Mouse (Mus musculus): Measurements from ENCODE around the gene Qrich1. TPM values are rescaled to one million over a fixed set of nuclear protein-coding genes. Genes with fewer than 3 reads are reported as not detected.

The Qrich1 gene
- polyA plus RNA-seq, 1 experiment from 2014 or later, result 160 TPM

DNA sequence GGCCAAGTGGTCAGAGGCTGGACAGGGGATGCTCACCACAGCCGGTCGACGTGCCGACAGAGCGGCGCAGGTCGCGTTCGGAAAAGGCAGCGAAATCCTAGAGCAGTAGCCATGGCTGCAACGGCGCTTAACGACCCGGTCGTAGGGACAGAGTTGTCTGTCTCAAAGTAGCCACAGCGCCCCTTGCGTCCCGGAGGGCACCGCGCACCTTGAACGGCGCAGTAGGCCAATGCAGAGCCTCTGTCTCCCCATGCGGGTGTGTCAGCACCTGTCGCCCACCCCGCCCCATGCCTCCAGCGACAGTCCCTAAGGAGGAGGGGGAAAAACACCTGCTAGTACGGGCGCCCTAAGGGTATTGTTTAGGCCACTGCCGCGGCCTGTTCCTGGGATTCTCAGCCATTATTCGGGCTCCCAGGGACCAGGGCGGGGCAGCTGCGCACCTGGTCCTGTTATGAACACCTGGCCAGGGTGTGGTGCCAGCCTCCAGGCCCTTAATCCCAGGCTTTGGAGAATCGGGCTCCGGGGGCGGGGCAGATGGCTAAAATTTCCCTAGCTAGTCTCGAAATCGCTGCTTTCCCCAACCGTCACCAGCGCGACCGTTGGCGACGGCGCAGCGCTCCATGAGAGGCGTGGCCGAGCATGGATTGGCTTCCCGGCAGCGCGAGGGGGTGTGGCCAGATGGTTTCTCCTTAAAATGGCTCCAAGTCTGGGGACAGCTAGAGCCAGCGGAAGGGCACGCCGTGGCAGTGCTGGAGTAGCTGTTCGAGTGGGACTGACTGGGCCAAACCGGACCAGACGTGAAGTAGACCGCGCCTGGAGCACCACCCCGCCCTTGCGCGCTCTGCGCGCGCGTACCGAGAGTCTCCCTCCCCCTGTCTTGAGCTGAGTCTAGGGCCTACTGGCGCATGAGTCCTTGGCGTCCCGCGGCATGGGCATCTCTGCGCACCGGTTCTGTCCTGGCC is 50.5 kb downstream of the Qrich1 start, which contains the start of gene Ndufaf3:
Gene Ndufaf3, minus strand, starts transcription at position 620 of the 962 bp plus-strand sequence.
- Histone ChIP-seq H3K4me3 (ENCODE audit: low read depth, low read length) (peak within 1 kb of the TSS; percentile 69), H3K9ac (ENCODE audit: low read length) (peak within 1 kb of the TSS; percentile 76), H3K27me3 (ENCODE audit: control insufficient read depth, insufficient read depth, low read length) (no peaks in the 10 kb centered on the region), H3K9me3 (ENCODE audit: control insufficient read depth, low read length) (no peaks in the 10 kb centered on the region), H3K4me1 (ENCODE audit: control insufficient read depth, insufficient read depth, low read length) (peaks cover 32% of the 10 kb centered on the region), H3K27ac (ENCODE audit: low read depth, low read length) (peak within 1 kb of the TSS; percentile 85), H3K36me3 (ENCODE audit: control insufficient read depth, insufficient read depth, low read length) (peaks cover 17% of the 10 kb centered on the region), H3K4me2 (peak within 1 kb of the TSS; percentile 94)
- ATAC-seq (ENCODE audit: low FRiP score) (peak; percentile 82), DNase-seq (ENCODE audit: low spot score, missing footprints) (peak; percentile 100)
- WGBS, result under 1% methylated on average over 71 of the region's 73 CpGs

DNA sequence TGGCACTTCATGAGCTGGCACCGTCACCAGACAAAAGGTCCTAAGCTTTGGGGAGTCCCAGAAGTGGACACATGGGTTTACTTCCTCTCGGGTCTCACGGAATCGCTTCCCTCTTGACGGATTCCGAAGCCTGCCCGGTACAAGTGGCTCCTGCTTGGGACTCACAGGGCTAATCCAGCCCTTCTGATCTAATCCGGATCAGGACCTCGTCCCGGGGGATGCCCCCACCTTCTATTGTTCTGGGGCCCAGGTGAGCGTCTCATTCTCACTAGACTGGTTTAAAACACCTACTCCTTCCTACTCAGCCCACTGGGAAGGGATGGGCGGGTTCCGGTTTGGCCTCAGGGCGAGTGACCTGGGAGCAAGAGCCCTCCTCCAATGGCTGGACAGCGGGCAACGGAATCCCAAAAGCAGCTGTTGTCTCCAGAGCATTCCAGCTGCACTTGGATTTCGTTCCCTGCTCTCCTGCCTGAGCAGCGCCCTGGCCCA is 51.4 kb downstream of the Qrich1 start:
- peaks cover 23% of the 10 kb centered on the region for H3K36me3 ChIP-seq (ENCODE audit: control insufficient read depth, insufficient read depth, low read length)
- DNase-seq (ENCODE audit: low spot score, missing footprints) (no peak), ATAC-seq (ENCODE audit: low FRiP score) (no peak)
- H3K4me3 ChIP-seq (ENCODE audit: low read depth, low read length), result peak overlapping the region; percentile 69
- H3K4me1 ChIP-seq (ENCODE audit: control insufficient read depth, insufficient read depth, low read length), result peaks cover 32% of the 10 kb centered on the region
- H3K27me3 ChIP-seq (ENCODE audit: control insufficient read depth, insufficient read depth, low read length), result no peaks in the 10 kb centered on the region
- H3K9ac ChIP-seq (ENCODE audit: low read length), result peak overlapping the region; percentile 76
- H3K27ac ChIP-seq (ENCODE audit: low read depth, low read length), result no peak overlapping the region
- peak overlapping the region; percentile 94 for H3K4me2 ChIP-seq
- 8% methylated on average over 18 of the region's 18 CpGs for WGBS
- no peaks in the 10 kb centered on the region for H3K9me3 ChIP-seq (ENCODE audit: control insufficient read depth, low read length)

DNA sequence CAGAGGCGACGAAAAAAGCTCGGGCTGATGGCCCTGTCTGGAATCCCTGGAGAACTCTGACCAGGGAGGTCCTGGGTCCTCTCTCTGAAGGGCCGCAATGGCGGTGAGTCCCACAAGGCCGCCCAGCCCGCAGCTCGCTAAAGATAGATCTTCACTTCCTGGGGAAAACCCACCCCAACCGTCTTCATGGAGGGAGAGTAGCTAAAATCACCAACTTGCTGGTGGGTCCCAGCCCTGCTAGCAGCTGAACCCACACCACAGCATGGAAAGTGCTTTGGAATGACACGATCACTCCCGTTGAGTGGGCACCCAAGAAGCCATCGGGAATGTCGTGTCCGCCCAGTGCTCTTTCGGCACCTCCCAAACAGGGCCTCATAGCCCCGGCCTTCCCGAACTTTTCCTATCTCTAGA is 51.9 kb downstream of the Qrich1 start:
- H3K27me3 ChIP-seq (ENCODE audit: control insufficient read depth, insufficient read depth, low read length), result no peaks in the 10 kb centered on the region
- H3K4me1 ChIP-seq (ENCODE audit: control insufficient read depth, insufficient read depth, low read length), result peaks cover 32% of the 10 kb centered on the region
- ATAC-seq (ENCODE audit: low FRiP score) (no peak), DNase-seq (ENCODE audit: low spot score, missing footprints) (no peak)
- no peaks in the 10 kb centered on the region for H3K9me3 ChIP-seq (ENCODE audit: control insufficient read depth, low read length)
- H3K27ac ChIP-seq (ENCODE audit: low read depth, low read length), result no peak overlapping the region
- H3K4me3 ChIP-seq (ENCODE audit: low read depth, low read length), result no peak overlapping the region
- H3K36me3 ChIP-seq (ENCODE audit: control insufficient read depth, insufficient read depth, low read length), result peaks cover 27% of the 10 kb centered on the region
- peak overlapping the region; percentile 94 for H3K4me2 ChIP-seq
- WGBS, result 79% methylated on average over 17 of the region's 17 CpGs
- no peak overlapping the region for H3K9ac ChIP-seq (ENCODE audit: low read length)

DNA sequence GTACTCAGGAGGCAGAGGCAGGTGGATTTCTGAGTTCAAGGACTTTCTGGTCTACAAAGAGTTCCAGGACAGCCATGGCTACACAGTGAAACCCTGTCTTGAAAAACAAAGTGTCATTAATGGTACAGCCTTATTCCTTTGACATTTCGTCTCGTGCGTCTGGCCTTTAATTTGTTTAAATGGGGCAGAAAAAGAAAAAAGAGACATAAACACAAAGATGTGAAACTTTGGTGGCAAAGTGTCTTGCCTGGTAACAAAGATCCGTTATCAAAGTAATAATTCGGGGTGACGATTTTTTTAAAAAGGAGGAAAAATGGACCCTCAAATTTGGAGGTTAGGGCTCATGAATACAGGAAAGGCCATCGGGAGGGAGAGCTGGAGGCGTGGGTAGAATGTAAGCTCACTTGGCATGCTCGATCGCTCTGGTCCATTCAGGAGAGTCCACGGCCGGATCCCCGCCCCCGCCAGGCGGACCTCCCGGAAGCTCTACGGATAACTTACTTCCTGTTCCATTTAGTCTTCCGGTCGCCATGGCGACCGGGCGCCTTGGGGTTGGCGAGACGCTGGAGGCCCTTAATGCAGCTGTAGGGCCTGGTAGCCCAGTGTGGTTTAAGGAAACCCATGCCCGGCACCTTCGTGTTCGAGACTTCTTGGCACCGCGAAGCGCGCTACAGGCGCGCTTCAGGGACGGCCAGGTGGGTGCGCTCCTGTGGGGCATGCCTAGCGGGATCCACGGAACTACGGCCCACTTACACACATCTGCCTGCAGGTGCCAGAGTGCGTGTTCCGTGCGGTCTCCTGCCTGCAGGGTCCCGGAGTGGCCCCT is 53.0 kb downstream of the Qrich1 start, which contains the start of gene Dalrd3:
Gene Dalrd3, plus strand, starts transcription at position 506 of the 826 bp plus-strand sequence.
- Histone ChIP-seq H3K9me3 (ENCODE audit: control insufficient read depth, low read length) (no peaks in the 10 kb centered on the region), H3K4me1 (ENCODE audit: control insufficient read depth, insufficient read depth, low read length) (peaks cover 43% of the 10 kb centered on the region), H3K36me3 (ENCODE audit: control insufficient read depth, insufficient read depth, low read length) (peaks cover 24% of the 10 kb centered on the region), H3K27ac (ENCODE audit: low read depth, low read length) (0 out of 2 replicates have a peak within 1 kb of the TSS, but pooled peaks have one; percentile 40), H3K4me3 (ENCODE audit: low read depth, low read length) (peak within 1 kb of the TSS; percentile 60), H3K4me2 (peak within 1 kb of the TSS; percentile 97), H3K9ac (ENCODE audit: low read length) (peak within 1 kb of the TSS; percentile 66), H3K27me3 (ENCODE audit: control insufficient read depth, insufficient read depth, low read length) (no peaks in the 10 kb centered on the region)
- WGBS, result 8% methylated on average over 42 of the region's 42 CpGs
- ATAC-seq (ENCODE audit: low FRiP score), result peak; percentile 76
- peak; percentile 98 for DNase-seq (ENCODE audit: low spot score, missing footprints)

DNA sequence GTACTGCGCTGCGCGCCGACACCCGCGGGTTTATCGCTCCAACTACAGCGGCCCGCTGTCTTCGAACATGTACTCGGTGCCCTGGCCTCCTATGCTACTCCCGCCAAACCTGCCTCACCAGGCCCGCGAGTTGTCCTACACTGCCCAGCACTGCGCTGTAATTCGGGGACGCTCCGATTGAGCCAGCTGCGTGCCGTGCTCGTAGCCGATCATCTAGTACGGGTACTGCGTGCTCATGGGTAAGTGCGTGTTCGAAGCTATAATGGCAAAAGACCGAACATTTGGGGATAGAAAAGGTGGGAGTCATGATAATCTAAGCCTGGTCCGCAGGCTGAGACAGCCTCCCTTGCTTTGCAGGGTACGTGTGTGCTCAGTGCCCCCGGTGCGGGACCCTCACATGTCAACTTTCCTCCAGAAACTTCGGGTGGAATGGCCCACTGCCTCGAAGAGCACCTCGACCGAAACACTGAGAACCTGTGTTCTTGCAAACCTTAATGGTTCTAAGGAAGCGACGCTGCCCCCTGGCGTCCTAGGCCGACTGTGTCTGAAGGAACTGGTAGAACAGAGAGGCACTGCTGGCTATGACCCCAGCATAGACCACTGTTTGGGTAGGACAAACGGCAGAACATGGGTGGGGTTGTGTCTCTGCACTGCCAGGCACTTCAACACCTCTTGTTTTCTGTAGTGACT is 53.7 kb downstream of the Qrich1 start:
- ATAC-seq (ENCODE audit: low FRiP score) (no peak), DNase-seq (ENCODE audit: low spot score, missing footprints) (peak; percentile 97)
- WGBS, result 1% methylated on average over 40 of the region's 40 CpGs
- peaks cover 22% of the 10 kb centered on the region for H3K36me3 ChIP-seq (ENCODE audit: control insufficient read depth, insufficient read depth, low read length)
- peak overlapping the region; percentile 66 for H3K9ac ChIP-seq (ENCODE audit: low read length)
- H3K4me2 ChIP-seq, result peak overlapping the region; percentile 97
- H3K4me3 ChIP-seq (ENCODE audit: low read depth, low read length), result peak overlapping the region; percentile 60
- H3K9me3 ChIP-seq (ENCODE audit: control insufficient read depth, low read length), result no peaks in the 10 kb centered on the region
- H3K27me3 ChIP-seq (ENCODE audit: control insufficient read depth, insufficient read depth, low read length), result no peaks in the 10 kb centered on the region
- peaks cover 45% of the 10 kb centered on the region for H3K4me1 ChIP-seq (ENCODE audit: control insufficient read depth, insufficient read depth, low read length)
- H3K27ac ChIP-seq (ENCODE audit: low read depth, low read length), result 0 out of 2 replicates have a peak overlapping the region, but pooled peaks have one; percentile 40

DNA sequence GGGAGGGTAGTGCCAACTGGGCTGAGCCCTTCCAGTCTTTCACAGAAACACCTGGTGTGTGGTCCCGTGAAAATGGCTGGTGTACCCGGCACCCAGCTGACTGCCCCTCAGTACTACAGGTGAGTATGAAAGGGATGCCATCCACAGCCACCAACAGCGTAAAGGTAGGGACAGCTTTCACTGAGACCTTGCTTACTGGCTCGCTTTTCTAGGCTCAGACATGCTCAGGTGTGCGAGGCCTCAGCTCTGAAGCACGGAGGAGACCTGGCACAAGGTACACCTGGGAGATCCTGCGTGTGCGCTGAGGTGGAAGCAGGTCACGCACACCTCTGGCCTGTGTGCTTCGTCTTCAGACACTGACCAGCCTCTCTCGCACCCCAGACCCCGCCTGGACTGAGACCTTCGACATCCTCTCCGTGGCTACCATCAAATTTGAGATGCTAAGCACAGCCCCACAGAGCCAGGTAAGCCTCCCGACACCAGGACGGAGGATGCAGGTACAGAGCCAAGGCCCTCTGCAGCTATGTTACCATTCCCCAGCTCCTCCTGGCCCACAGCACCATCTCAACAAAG is 54.9 kb downstream of the Qrich1 start:
- ATAC-seq (ENCODE audit: low FRiP score) (no peak), DNase-seq (ENCODE audit: low spot score, missing footprints) (no peak)
- Histone ChIP-seq H3K36me3 (ENCODE audit: control insufficient read depth, insufficient read depth, low read length) (peaks cover 23% of the 10 kb centered on the region), H3K27me3 (ENCODE audit: control insufficient read depth, insufficient read depth, low read length) (no peaks in the 10 kb centered on the region), H3K27ac (ENCODE audit: low read depth, low read length) (no peak overlapping the region), H3K9ac (ENCODE audit: low read length) (no peak overlapping the region), H3K9me3 (ENCODE audit: control insufficient read depth, low read length) (no peaks in the 10 kb centered on the region), H3K4me2 (no peak overlapping the region), H3K4me1 (ENCODE audit: control insufficient read depth, insufficient read depth, low read length) (peaks cover 44% of the 10 kb centered on the region), H3K4me3 (ENCODE audit: low read depth, low read length) (no peak overlapping the region)
- 96% methylated on average over 16 of the region's 16 CpGs for WGBS

DNA sequence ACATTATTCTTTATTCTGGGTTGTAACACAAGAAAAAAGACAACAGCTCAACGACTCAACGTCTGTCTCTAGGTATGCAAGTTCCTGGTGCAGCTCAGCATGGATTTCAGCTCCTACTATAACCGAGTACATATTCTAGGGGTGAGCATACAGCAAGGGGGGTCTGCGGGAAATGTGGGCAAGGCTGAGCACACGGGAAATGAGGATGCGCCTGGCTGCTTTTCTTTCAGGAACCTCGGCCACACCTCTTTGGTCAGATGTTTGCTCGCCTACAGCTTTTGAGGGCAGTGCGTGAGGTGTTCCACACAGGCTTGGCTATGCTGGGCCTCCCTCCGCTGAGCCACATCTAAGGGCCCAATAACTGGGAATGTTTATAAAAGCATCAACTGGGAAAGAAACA is 55.7 kb downstream of the Qrich1 start:
- H3K9me3 ChIP-seq (ENCODE audit: control insufficient read depth, low read length), result no peaks in the 10 kb centered on the region
- DNase-seq (ENCODE audit: low spot score, missing footprints) (no peak), ATAC-seq (ENCODE audit: low FRiP score) (no peak)
- no peak overlapping the region for H3K4me3 ChIP-seq (ENCODE audit: low read depth, low read length)
- H3K27ac ChIP-seq (ENCODE audit: low read depth, low read length), result no peak overlapping the region
- H3K4me2 ChIP-seq, result no peak overlapping the region
- peaks cover 23% of the 10 kb centered on the region for H3K36me3 ChIP-seq (ENCODE audit: control insufficient read depth, insufficient read depth, low read length)
- WGBS, result 84% methylated on average over 10 of the region's 10 CpGs
- peaks cover 50% of the 10 kb centered on the region for H3K4me1 ChIP-seq (ENCODE audit: control insufficient read depth, insufficient read depth, low read length)
- H3K9ac ChIP-seq (ENCODE audit: low read length), result no peak overlapping the region
- no peaks in the 10 kb centered on the region for H3K27me3 ChIP-seq (ENCODE audit: control insufficient read depth, insufficient read depth, low read length)
